Mouse (Mus musculus) T-helper 17 cell (primary cell): ENCODE results near the gene Brd9.
"Not testable (repeated sequence)": the region's sequence is repeated elsewhere in the genome, so short reads cannot be mapped to it uniquely, and the experiment has no call there.

Experiments used
- in situ Hi-C, 2 experiments: fragments of 300-600 bp; cut with MboI, MseI; formaldehyde crosslinking; loops; 1 replicate in 1 of 2; 2 replicates in 1 of 2; pipeline ENCODE4 v1.15.1; 2025; ENCODE audit warnings: high pct_unique_total_duplicates in 2 of 2

Brd9 gene

GRCm38 (mm10) chr13:73990325-73990724 is 52.7 kb downstream of the Brd9 start:
- in situ Hi-C loops: no loop called here

- in situ Hi-C loops: no loop called here
Measured at GRCm38 (mm10) chr13:73990761-73991160, 53.1 kb downstream of the Brd9 start.

- in situ Hi-C loops: no loop called here
Measured at GRCm38 (mm10) chr13:73991267-73991666, 53.7 kb downstream of the Brd9 start.

GRCm38 (mm10) chr13:73996456-73996855 is 58.8 kb downstream of the Brd9 start:
- in situ Hi-C loops: no loop called here

GRCm38 (mm10) chr13:74000519-74000918 is 62.9 kb downstream of the Brd9 start:
- in situ Hi-C loops: no loop called here

GRCm38 (mm10) chr13:74000961-74001360 is 63.4 kb downstream of the Brd9 start:
- in situ Hi-C loops: no loop called here

GRCm38 (mm10) chr13:74001492-74001891 is 63.9 kb downstream of the Brd9 start:
- in situ Hi-C loops: no loop called here

GRCm38 (mm10) chr13:74006881-74007280 is 69.3 kb downstream of the Brd9 start:
- in situ Hi-C loops: not testable (repeated sequence)

GRCm38 (mm10) chr13:74008216-74008615 is 70.6 kb downstream of the Brd9 start:
- in situ Hi-C loops: not testable (repeated sequence)

- in situ Hi-C loops: no loop called here
Measured at GRCm38 (mm10) chr13:74008948-74009718, 71.5 kb downstream of the Brd9 start, which contains the start of gene Tppp. Tppp (plus strand) TSS chr13:74009407.

- in situ Hi-C loops: no loop called here
Measured at GRCm38 (mm10) chr13:74009791-74010614, 72.4 kb downstream of the Brd9 start.
